Mouse (Mus musculus) embryo, embryonic 11.5 days (tissue): ENCODE measurements around the gene Cend1.
A peak's percentile ranks its signal among the peaks of the same experiment; 100 is the strongest.

Source experiments
- DNase-seq: peaks from one replicate; pipeline ENCODE4 v3.0.0-alpha.2; 2012; ENCODE audit warnings: low read depth, low spot score

The Cend1 gene

GRCm38 (mm10) chr7:141392552-141393222 lies 36.6 kb downstream of the Cend1 start:
- no peak for DNase-seq

DNA sequence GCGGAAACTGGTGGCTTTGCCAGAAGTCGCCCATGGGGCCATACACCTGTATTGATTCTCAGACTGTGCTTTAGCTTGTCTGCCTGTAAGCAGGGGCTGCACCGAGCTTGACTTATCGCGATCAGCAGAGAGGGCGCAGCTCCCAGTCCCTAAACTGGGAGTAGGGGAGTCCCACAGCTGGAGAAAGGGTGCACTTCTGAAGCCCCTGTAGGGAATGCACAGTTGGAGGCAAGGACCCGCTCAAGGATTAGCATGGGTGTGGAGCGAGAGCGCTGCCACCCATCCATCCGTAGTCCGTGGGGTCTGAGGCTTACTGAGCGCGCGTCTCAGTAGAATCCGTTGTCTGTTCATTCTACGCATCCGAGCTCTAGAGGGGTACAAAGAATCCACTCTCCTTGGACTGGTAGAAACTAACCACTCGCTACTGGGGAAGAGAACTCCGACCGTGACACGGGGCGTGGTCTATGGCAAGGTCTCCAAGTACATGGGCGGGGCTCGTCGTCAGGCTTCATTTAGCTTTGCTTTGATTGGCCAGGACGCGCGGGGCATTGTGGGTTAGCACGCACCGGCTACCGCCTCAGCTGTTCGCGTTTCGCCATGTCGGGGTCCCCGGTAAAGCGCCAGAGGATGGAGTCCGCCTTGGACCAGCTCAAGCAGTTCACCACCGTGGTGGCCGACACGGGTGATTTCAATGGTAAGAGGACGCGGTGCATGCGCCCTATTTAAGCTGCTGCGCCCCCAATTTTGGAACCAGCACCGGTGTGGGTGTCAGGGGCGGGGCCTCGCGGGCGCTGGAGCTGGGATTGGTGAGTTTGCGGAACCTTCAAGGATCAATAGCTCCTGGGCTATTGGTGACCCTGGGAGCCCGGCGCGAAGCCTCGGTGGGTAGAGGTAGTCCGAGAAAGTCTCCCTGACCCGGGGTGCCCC lies 37.4 kb downstream of the Cend1 start, which contains the start of gene Taldo1:
Gene Taldo1, plus strand, starts transcription at position 575 of the 927 bp plus-strand sequence.
- DNase-seq = peak; percentile 91

- no peak for DNase-seq
Observed at GRCm38 (mm10) chr7:141390326-141391259, 38.7 kb downstream of the Cend1 start.

GRCm38 (mm10) chr7:141388487-141389109 lies 40.7 kb downstream of the Cend1 start:
- DNase-seq = no peak

GRCm38 (mm10) chr7:141387807-141388486 lies 41.3 kb downstream of the Cend1 start:
- no peak for DNase-seq

- DNase-seq = no peak
Observed at GRCm38 (mm10) chr7:141381068-141381835, 48.0 kb downstream of the Cend1 start.

GRCm38 (mm10) chr7:141379584-141379983 lies 49.7 kb downstream of the Cend1 start:
- no peak for DNase-seq
